Mouse (Mus musculus) erythroblast, embryonic 14.5 days (primary cell): ENCODE results near the gene Rnf144a.

Source experiments
- GATA1 ChIP-seq: IDR thresholded peaks from 2 replicates; pipeline ENCODE4 v1.6.1; 2012; ENCODE audit warnings: low read length, inconsistent platforms, mixed read lengths
- TAL1 ChIP-seq: IDR thresholded peaks from 3 replicates; pipeline ENCODE4 v1.6.1; 2012; ENCODE audit warnings: low read length, inconsistent platforms, mixed read lengths

DNA sequence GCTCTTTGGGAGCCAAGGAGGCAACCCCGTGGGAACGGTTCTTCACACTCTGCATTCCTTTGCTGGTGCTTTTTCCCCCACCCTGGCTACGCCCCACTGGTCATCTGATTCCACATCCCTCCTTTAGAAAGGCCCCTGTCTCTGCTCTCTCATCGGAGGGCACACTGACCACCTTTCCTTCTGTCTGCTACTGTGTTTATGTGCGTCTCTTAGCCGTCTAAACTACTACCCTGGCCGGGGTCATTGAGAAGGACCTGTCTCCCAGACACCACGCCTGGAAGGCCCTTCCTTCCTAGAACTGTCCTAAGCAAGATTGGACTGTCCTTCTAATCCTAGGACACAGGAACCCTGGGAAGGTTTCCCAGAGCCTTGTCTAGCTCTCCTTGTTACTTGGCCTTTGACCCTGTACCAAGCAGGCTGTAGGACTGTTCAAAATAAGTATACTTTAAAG lies 1.1 kb downstream of the Rnf144a start:
- no peak for TF ChIP-seq GATA1
- TF ChIP-seq TAL1 = no peak
